Mouse (Mus musculus) mesoderm, embryonic 11.5 days (tissue): ENCODE results near the gene Rab40b.
A peak's percentile ranks its signal among the peaks of the same experiment; 100 is the strongest.

ENCODE experiments used
- DNase-seq: peaks from one replicate; pipeline ENCODE4 v3.0.0-alpha.2; 2012; ENCODE audit warnings: low read depth, low spot score

Gene Rab40b

DNA sequence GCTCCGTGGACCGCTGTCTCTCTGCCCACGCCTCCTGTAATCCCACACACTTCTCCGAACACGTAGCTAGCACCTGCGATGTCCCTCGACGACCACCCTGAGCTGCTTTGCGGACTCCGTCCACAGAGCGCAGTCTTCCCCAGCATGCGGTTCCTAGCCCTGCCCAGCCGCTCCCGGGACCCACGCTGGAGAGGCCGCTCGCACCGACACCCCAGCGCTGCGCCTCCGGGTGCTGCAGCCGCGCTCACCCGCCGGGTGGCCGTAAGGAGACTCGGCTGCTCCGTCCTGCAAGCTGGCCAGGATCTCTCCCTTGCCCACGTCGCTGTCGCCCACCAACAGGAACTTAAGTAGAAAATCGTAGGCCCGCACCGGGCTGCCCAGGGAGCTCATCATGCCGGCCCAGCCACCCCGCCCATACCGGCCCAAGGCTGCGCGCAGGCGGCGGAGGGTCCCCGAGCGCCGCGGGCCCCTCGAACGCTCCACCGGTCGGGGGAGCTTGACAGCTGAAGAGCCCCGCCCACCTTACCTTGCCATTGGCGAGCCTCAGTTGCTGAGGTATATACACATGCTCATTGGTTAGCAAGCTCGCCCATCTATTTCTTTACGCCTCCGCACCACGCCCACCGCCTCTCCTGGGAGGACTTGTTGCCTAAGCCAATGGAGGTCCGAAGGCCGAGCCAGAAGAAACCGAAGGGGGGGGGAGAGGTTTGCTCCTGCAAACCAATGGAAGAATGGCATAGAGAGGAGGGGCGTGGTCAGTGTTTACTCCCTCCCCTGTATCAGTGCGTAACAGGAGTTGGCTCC is at the start of gene Rab40b:
Gene Rab40b, minus strand, starts transcription at position 502 of the 804 bp plus-strand sequence.
- peak; percentile 96 for DNase-seq

DNA sequence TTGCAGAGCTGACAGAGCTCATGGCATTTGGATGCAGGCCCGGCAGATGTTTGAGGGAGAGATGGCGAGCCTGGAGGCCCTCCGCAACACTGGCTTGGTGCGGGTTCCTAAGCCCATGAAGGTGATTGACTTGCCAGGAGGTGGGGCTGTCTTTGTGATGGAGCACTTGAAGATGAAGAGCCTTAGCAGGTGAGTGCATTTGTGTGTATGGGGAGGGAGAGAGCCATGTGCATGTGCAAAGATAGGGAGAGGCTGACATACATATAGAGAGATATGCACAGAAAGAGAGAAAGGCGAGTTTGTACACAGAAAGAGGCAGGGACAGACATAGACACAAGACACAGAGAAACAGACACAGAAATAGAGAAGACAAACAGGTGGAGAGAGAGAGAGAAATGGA is 49.2 kb upstream of the Rab40b start:
- no peak for DNase-seq

DNA sequence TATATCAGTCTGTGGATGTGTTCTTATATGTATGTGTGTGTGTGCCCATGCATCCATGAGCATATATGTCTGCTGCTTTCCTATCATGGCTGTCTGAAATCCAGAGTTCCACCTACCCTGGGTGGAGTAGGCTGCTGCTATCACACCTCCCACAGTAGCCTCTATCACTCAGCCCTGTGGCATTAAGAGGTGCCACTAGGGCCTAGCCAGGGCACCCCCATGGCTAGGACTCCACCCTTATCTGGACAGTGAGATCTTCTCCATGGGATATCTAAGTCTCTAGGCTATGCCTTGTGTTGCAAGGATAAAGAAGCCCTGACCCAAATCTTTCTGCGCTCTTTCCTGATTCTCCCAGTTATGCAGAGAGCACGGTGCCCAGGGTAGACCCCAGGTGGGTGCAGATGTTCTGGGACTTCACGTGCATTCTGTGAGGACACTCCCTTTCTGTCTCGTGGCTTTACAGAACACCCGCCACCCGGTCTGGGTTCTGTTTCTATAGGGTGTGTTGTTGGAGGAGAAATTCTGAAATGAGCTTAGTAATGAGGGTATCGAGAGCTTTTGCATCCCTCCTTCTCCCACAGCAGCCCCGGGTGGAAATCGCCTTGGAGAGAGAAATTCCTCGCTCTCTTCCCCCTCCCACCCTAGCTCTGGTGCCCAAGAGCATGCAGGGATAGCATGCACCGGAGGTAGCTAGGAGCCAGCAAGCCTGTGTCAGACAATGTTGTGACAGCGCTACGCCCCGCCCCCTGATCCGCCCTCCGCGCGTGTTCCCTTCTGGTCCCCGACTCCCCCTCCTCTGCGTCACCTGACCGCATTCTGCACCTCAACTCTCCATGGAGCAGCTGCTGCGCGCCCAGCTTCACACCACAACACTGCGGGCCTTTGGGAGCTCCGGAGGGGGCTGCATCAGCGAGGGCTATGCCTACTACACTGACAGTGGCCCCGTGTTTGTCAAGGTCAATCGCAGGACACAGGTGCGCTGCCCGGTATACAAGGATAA is 46.4 kb upstream of the Rab40b start, which contains the start of gene Fn3k:
Gene Fn3k, plus strand, starts transcription at position 758 of the 1,000 bp plus-strand sequence.
- DNase-seq, result peak; percentile 79

DNA sequence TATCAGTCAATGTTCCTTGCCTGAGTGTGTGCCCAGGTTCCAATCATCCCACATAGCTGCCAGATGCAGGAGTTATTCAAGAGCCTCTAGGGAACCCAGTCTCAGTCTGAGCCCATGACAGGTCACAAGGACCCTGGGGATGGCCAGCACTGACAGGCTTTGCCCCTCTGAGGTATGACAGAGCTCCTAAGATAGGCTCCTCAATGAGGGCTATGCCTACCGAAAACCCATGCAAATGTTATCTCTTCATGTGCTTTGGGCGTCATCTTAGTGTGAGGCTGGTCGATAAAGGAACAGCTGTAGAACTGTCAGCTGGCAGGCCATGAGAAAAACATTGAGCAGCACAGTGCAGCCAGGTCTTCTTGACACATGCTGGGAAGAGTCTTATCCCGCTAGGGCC is 45.3 kb upstream of the Rab40b start:
- DNase-seq, result no peak

DNA sequence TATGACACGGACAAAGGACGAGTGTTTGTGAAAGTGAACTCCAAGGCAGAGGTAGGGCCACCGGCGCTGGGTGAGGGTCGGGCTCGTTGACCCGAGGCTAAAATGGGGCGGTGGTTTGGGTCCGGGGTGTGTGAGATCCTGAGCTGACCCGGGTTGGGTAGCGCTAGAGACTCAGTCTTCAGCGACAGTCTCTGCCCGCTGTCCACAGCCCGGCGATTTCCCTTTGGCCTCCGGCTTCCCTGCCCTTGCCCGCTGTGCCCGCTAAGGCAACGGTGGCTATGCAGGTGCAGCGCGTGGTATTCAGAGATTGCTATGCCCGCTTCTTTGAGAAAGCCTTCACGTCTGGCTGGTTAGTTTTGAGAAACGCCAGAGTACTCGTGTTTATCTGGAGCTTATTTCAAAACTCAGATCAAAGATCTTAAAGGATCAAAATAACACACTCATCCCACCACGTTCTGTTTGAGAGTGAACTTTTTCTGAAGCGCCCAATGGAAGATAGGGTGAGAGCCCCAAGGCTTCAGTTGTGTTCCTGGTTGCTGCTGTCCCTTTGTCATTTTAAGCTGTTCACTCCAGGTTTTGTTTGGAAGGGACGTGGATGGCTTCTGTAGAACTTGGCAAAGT is 33.6 kb upstream of the Rab40b start:
- DNase-seq, result no peak

DNA sequence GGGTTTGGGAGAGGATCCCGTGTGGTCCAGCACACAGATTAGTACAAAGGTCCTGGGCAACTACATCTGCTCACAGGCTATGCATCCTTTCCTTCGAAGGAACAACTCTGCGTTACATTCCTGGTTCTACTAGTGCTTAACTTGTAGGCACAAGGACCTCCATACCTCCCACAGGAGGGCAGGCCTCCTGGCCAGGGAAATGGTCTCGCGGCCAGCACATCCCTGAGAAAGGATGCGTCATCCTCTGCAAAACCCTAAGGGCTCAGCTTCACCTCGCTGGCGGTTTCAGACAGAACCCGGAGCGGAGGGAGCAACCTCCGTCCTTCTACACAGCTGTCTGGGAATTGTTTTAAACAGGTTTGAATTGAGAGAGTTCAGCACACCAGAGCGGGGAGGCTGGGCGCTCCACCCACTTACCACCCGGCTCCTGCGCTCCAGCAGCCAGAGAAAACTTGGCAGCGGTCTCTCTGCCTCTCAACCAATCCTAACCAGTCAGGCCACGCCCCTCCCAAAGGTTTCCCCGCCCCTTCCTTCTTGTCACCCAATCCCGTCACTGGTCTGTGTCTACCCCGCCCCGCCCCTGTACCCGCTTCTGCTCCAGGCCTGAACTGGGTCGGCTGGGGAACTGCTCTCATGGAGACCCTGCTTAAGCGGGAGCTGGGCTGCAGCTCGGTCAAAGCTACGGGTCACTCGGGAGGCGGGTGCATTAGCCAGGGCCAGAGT is 32.9 kb upstream of the Rab40b start, which contains the start of gene Fn3krp:
Gene Fn3krp, plus strand, starts transcription at position 572 of the 723 bp plus-strand sequence.
- peak; percentile 97 for DNase-seq

DNA sequence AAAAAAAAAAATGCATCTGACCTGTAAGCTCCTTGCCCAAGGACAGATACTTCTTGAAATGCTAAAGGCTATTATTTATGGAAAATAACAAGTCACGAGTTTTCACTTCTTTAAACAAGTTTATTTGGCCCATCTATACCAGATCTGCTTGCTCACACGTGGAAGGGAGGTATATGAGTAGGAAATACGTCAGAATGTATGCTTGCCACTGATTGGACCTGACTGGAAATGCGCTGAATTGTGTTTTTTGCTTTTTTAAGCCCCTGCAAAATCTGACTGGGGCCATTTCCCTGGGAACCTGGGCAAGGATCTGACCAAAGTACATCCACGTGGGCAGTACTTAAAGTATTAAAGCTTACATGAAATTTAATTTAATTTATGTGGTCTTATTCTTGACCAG is 32.3 kb upstream of the Rab40b start:
- DNase-seq, result no peak

DNA sequence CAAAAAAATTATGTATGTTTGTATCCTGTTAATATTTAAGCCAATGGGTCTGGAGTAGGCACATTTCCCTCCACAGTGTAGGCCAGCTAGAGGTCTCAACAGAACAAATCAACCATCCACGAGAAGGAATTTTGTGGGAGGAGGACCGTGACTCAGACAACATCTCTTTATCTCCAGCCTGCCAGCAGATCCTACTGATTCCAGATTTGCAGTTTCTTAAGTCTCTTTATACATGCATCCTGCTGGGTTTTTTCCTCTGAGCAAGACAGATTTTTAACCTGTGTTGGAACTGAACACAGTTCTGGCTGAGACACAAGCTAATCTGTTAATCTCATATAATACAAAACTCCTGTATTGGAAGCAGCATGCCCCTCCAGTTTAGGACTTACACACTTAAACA is 30.9 kb upstream of the Rab40b start:
- DNase-seq, result no peak

DNA sequence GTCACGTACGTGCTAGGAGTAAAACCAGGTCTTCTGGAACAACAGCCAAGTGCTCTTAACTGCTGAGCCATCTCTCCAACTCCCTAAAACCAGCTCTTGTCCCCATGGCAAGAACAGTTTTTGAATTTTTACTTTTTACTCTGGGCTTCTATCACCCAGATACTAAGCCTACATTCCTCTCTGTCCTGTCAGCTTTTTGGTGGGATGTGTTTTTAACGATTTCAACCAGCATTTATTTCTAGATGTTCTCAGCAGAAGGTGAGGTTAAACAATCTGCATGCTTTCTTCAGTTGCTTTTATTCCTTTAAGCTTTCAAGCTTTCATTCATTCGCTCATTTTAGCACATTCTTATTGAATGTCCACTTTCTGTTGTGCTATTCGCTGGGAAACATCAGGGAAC is 29.9 kb upstream of the Rab40b start:
- DNase-seq, result no peak

DNA sequence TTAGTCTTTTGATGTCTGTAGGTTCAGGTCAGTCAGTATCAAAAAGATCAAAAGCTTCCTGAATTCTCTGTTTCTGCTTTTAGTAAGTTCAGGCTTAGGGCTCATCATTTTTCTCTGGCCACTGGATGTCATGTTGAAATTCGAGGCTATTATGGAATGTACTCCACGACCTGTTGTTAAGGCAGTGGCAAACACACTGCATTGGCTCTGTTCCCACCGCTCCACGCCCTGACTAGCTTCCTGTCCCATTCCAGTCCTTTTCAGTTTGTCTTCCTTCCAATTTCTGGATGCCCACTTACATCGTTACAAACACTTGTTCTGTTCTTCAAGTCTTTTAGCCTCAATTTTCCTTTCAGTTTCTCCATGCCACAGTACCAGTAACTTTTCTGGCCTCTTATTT is 27.3 kb upstream of the Rab40b start:
- no peak for DNase-seq

DNA sequence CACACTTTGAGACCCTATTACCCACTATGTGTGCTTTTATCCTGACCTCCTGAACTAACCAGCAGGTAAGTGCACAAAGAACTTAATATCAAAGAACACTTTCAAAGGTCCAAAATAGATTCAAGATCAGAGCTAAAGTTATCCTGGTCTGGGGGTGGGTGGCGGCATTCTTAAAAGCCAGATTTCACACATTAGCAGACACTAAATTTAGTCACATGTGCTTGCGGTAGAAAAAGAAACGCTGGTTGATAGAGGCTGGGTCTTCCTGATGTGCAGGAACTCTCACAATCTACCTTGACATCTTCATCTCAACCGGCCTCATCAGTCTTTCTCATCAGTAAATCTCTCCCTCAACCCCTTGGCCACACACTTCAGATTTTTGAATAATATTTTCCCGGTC is 26.7 kb upstream of the Rab40b start:
- DNase-seq, result no peak

DNA sequence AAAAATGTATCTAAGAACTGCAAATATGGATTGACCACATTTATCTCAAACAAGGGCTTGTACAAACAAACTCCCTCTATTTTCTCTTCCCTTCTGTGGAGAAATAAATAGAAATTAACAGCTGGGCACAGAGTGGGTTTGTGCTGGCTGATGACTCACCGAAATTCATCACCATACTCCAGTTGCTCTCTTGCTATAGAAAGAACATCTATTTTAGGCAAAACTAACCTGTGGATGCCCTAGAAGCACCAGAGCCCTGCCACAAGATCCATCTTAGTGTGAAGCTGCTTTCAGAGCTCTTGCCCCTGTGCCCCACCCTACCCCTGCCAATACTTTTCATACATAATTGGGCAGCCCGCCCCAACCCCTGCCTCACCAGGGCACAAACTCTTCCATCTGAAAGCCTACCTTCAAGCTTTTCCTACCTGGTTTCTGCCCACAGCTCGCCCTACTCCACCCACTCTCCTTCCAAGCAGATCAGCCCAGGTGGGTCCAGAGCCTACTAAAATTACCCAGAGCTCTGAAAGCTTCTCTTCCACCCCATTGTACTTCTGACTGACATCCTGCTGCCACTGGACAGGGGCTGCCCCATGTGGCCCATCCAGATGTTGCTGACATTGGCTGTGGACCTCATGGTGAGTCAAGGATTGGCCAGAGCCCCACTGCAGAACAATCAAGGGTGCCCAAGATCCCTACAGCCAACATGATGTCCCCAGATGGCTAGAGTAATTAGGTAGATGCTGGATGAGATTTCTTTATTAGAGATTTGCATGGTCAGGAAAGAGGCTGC is 19.5 kb upstream of the Rab40b start:
- no peak for DNase-seq

DNA sequence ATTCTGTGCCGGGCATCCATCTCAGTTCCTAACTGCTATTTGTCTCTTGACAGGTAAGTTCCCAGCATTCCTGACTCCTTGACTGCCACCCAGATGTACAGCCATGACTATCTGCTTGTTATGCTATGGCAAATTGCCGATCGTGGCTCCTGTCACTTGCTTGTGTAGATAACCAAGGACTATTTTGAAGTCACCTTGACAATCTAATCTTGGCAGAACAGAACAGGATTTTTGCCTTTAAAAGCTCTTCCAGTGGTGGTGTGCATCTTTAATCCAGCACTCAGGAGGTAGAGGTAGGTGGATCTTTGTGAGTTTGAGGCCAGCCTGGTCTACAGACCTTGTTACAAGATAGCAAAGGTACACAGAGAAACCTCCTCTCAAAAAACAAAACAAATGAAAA is 4.4 kb upstream of the Rab40b start:
- no peak for DNase-seq

DNA sequence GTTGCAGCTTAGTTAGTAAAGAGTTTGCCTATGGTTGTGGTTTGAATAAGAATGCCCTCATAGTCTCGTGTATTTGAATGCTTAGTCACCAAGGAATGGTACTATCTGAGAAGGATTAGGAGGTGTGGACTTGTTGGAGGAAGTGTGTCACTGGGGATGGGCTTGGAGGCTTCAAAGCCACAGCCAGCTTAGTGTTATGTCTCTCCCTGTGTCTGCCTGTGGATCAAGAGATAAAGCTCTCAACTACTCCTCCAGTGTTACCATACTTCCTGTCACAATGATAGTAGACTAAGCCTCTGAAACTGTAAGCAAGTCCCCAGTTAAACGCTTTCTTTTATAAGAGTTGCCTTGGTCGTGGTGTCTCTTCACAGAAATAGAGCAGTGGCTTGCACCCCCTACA is 2.7 kb upstream of the Rab40b start:
- no peak for DNase-seq

DNA sequence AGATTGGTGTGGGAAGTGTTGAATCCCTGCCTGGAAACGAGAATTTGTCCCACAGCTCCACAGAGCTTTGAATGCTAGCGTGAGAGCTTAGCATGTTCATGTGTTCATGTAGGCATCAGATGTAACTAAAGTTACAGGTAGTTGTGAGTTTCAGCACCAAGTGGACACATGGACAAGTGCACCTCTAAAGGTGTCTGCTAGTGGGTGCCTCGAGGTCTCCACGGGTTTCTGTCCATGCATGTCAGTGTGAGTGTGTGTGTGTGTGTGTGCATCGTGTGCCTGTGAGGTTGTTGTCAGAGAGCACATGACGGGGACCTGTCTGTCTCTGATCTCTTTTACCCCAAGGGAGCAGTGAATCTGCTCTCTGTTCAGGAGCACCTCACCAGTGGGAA is 499 bp upstream of the Rab40b start:
- no peak for DNase-seq

DNA sequence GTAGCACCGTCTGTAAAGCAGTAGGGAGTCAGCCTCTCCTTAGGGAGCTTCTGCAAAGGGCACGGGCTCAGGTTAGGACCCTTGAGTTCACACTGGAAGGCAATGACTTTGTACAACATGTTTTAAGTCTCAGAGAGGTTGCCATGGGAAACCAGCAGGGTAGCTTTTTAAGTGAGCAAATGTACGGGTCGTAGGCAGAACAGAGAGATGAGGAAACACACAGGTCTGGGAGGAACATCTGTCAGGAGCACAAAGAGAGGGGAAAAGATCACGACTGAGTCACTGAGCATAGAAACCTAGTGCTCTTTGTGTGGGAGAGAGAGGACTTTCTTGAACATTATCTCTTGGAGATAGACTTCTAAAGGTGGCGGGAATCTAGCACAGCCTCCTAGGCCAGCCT is 7.8 kb downstream of the Rab40b start:
- DNase-seq, result peak; percentile 11

DNA sequence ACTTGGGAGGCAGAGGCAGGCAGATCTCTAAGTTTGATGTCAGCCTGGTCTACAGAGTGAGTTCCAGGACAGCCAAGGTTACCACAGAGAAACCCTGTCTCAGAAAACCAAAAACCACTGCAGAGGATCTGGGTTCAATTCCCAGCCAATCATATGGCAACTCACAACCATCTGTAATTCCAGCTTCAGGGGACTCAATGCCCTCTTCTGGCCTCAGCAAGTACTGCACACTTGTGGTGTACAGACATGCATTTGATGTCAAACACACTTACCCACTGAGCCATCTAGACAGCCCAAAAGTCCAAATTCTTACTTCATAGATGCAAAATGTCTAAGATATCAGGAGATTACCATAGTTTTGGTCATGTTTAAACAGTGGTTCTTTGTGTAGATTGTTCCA is 9.4 kb downstream of the Rab40b start:
- no peak for DNase-seq

DNA sequence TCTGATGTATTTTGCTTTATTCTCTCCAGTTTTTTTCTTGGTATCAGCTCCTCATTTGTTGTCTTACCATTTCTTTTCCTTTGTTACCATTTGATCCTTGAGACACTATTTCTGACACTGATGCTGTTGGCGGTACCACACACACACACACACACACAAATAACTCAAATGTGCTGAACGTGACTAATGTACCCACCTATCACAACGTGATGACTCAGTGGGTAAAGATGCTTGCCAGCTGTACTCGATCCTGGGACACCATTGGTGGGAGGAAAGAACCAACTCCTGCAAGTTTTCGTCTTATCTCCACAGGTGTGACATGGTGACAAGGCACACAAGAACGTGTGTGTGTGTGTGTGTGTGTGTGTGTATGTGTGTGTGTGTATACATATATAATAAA is 14.7 kb downstream of the Rab40b start:
- DNase-seq, result no peak

DNA sequence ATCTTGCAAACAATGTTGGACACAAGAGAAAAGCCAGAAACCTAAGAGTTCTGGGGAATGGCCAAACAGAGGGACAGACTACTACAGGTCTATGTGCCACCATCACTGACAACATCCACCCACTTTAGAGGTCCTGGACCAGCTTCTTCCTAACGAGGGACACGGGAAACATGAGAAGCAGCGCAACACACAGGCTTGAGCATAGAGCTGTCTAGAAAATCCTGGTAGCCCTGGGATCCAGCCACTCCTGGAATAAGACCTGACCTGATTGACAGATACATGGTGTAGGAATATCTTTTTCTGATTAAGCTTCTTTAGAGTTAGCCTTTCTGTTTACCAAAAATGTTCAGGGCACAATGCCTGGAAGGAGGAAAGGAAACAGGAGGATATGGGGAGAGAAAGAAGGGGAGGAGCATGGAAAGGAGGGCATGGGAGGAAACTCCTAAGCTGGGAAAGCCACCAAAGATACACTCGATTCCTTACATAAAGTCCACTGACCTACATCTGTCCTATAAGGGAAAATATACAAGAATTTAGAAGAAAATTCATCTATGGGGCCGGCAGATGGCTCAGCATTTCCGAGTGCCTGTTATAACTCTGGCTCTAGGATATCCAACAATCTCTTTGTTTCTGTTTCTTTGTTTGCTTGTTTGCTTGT is 17.6 kb downstream of the Rab40b start:
- no peak for DNase-seq

DNA sequence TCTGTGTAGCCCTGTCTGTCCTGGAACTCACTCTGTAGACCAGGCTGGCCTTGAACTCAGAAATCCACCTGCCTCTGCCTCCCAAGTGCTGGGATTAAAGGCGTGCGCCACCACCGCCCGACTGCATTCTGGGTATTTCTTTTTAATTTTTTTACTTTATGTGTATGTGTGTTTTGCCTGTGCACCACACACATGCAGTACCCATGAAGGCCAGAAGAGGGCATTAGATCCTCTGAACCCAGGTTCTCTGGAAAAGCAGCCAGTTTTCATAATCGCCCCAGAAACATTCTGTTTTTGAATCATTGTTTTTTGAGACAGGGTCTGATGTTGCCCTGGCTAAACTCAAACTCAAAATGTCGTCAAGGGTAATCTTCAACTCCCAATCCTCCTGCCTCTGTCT is 18.4 kb downstream of the Rab40b start:
- peak; percentile 57 for DNase-seq
